Mouse (Mus musculus) cerebellum, postnatal 36 days (tissue): Measurements from ENCODE around the gene Rnf41.

Experiments
- DNase-seq, 2 experiments: peaks; one replicate each; pipeline ENCODE4 v3.0.0; 2021 to 2022; ENCODE audit warnings: mixed read lengths in 2 of 2

Rnf41 gene

DNA sequence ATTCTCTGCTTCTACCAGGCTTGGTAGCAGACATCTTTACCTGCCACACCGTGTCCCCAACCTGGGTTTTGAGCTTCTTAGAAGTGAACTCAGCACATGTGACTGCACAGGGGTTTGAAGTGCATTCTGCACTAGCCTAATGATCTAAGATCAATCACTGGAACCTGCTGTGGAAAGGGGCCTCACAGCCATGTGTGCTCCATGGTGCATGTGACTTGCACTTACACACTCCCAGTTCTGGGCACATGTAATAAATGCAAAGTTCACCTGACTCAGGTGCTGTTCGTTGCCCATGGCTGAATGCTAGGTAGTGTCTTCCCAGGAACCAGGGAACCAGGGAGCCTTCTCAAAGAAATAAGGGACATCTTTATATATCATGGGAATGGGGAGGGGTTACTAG, 22.0 kb downstream of the Rnf41 start:
- no peak for DNase-seq

- no peak for DNase-seq
These were observed 23.2 kb downstream of the Rnf41 start for GRCm38 (mm10) chr10:128434681-128435080.

DNA sequence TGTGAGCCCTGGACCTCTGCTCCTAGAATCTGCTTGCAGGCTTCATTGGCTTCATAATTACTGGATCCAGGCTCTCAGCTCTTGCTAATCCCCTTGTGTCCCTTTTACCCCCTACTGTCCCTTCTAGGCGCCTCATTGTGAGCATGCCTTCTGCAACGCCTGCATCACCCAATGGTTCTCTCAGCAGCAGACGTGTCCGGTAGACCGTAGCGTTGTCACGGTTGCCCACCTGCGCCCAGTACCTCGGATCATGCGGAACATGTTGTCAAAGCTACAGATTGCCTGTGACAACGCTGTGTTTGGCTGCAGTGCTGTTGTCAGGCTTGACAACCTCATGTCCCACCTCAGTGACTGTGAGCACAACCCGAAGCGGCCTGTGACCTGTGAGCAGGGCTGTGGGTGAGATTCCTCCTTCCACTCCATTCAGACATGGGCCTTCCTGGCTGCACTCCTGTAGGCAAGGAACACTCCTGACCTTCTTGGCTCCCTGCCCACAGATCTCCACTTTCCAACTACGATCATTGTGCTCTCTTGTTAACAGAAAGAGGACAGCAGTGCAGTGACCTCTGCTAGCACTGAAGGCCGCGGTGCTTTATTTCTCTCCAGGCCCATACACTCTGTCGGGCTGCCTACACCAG, 23.8 kb downstream of the Rnf41 start:
- peak; percentile 62 to 73 for DNase-seq

DNA sequence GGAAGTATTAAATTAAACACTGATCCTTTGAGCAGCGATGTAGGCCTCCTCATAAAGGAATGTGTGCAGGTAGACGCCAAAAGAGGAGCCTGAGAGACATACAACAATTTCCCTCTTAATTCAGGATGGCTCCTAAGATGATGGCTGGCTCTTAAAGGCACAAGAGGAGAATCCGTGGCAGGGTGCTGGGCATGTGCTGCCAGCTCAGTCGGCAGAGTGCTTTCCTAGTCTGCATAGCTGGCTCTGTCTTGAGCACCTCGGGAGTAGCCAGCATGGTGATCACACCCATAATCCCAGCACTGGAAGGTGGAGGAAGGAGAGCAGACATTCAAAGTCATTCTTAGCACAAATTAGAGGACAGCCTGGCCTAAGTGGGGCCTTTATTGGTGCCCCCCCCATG, 24.4 kb downstream of the Rnf41 start:
- DNase-seq = peak; percentile 46 to 50

- peak; percentile 41 to 57 for DNase-seq
These were observed 24.9 kb downstream of the Rnf41 start for GRCm38 (mm10) chr10:128436376-128436775.

GRCm38 (mm10) chr10:128438675-128439279, 27.3 kb downstream of the Rnf41 start:
- peak; percentile 26 to 29 for DNase-seq

GRCm38 (mm10) chr10:128440407-128440806, 28.9 kb downstream of the Rnf41 start:
- peak; percentile 42 to 51 for DNase-seq

GRCm38 (mm10) chr10:128441324-128442119, 30.1 kb downstream of the Rnf41 start:
- peak; percentile 33 to 35 for DNase-seq

DNA sequence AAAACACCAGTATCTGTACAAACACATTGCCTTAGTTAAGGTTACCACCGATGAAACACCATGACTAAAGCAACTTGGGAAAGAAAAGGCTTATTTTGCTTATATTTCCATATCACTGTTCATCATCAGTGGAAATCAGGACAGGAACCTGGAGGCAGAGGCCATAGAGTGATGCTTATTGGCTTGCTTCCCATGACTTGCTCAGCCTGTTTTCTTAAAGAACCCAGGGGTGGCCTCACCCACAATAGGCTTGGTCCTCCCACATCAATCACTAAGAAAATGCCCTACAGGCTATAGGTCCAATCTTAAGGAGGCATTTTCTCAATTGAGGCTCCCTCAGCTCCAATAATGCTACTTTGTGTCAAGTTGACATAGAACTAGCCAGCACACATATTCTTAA, 31.3 kb downstream of the Rnf41 start:
- DNase-seq = no peak

- DNase-seq = no peak
These were observed 32.9 kb downstream of the Rnf41 start for GRCm38 (mm10) chr10:128444354-128444753.

GRCm38 (mm10) chr10:128445407-128445806, 34.0 kb downstream of the Rnf41 start:
- DNase-seq = no peak

DNA sequence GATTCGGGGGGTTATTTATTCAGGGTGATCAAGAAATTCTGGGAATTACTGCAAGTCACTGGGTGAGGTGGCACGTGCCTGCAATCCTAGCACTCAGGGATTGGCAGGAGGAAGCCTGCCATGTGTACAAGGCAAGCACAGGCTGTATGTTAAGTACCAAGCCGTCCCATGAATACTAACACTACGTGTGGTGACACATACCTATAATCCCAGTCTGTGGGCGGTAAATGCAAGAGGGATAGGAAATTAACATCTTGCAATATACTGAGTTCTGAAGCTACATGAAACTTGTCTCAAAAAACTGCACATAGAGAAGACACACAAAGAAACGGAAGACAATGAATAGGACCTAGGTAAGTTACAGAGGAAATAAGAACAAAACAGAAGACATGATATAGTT, 39.6 kb downstream of the Rnf41 start:
- no peak for DNase-seq

DNA sequence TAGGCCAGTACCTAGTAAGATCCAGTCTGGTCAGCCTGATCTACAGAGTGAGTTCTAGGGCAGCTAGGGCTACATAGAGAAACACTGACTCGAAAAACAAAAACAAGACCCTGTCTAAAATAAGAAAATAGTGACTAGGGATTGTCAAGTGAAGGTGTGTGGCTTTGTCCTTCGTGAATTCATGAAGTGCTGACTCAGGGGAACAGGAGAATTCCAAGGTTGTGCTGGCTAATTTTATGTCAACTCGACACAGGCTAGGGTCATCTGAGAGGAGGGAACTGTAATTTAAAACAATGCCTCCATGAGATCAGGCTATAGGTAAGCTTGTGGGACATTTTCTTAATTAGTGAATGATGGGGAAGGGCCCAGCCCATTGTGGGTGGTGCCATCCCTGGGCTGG, 43.0 kb downstream of the Rnf41 start:
- no peak for DNase-seq

- DNase-seq = peak; percentile 66 to 74
These were observed 43.8 kb downstream of the Rnf41 start for GRCm38 (mm10) chr10:128455280-128455679.

- DNase-seq = no peak
These were observed 46.2 kb downstream of the Rnf41 start for GRCm38 (mm10) chr10:128457676-128458075.

DNA sequence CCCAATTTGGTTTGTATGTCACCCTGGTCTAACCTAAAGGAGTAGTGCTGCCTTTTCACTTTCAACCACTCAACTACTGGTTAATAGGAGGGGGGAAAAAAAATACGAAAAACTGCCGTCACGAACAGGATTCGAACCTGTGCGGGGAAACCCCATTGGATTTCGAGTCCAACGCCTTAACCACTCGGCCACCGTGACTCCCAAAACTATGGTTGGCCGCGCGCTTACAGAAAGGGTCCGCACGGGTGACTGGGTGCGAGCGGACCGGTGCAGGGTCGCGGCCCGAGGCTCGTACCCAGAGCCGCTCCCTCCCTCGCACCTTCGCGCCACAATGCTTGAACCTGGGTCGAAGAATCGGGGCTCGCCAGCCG, 46.9 kb downstream of the Rnf41 start:
- DNase-seq = peak; percentile 92 to 97

DNA sequence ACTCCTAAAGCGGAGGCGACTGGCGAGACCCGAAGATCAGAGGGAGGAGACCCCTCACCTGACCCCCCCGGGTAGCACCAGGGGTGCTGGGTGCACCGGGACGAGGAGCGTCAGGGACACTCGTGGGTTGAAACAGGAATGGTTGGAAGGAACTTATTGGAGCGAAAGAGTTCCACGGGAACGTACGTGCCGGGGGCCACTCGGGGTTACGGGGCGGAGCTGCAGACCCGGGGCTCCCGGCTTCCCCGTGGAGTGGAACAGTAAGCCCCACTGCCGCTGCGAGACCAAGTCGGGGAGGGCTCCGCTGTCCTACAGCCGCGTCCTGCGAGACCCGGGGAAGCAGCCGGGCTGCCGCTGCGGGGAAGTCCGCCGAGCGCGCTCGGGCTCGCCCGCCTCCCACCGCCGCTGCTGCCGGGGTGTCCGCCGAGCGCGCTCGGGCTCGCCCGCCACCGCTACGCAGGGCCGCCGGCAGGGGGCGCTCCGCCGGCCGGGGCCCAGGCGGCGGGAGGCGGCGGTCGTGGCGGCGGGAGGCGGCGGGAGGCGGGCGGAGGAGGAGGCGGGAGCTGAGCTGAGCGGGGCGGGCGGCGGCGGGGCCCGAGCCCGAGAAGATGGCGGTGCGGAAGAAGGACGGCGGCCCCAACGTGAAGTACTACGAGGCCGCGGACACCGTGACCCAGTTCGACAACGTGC, 47.4 kb downstream of the Rnf41 start, which contains the start of gene Smarcc2:
Gene Smarcc2, plus strand, starts transcription at position 530 of the 690 bp plus-strand sequence.
- peak; percentile 82 to 91 for DNase-seq

DNA sequence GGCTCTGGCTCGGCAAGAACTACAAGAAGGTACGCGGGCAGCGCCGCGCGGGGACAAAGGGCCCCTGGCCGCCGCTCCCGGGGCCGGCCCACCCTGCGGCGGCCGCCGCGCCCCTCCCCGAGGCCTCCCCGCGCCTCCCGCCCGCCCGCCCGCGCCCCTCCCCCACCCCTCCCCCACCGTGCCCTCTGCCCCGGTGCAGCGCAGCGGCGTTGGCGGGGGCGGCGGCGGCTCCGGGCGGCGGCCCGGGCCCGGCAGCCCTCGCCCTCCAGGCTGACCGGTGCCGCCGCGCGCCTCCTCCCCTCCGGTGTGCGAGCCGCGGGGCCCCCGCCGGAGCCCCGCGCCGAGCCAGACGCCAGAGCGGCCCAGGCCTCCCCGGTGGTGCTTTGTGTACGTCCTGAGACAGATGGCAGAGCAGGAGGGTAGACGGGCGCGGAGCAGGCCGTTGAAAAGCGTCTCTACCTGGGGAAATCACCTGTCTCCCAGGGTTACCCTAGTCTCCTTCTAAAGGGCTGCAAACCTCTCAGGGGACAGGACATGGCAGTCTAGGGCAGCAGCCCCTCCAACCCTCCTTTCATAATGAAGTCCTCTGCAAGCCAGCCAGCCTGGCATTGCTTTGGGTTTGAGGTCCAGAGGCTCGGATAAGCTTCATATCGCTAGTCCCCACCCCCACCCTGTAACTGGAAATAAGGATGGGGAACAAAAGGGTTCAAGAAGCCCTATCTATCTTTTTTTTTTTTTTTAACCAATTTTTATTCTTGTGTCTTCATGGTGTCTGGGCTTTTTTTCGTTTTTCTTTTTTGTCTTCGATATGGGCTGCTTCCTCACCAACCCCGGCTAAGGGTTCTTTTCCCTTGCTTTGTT, 48.2 kb downstream of the Rnf41 start:
- DNase-seq = peak; percentile 63 to 65

DNA sequence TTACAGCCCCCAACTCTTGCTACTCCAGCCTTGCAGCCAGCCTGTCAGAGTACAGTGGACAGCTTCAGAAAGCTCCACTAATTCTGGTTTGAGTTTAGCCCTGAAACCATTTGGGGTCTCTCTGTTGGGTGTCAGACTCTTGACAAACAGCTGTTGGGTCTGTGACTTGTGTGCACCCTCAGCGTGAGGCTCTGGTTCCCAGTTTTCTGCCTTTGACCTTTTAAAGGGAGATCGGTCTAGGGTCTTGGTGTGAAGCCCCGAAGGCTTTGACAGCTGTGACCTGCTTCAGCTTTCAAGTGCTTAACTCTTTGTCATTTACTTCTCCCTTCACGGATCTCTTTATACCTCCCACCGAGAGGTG, 48.8 kb downstream of the Rnf41 start:
- DNase-seq = no peak

- DNase-seq = no peak
These were observed 62.9 kb downstream of the Rnf41 start for GRCm38 (mm10) chr10:128474366-128474765.

DNA sequence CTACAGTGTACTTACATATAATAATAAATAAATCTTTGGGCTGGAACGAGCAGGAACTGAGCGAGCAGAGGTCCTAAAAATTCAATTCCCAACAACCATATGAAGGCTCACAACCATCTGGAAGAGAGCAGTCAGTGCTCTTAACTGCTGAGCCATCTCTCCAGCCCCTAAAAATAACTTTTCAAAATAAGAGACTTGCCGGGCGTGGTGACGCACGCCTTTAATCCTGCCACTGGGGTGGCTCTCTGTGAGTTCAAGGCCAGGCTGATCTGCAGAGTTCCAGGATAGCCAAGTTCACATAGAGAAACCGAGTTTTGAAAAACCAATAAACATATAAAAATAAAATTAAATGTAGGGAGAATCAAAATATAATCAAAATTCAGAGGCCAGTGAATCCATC, 74.9 kb downstream of the Rnf41 start:
- DNase-seq = no peak
